Mouse (Mus musculus): ENCODE data around the gene Ezr. TPM values are rescaled to one million over a fixed set of nuclear protein-coding genes. Genes with fewer than 3 reads are reported as not detected.

Ezr gene
- 180 TPM for polyA plus RNA-seq (2014; fragmentation: Illumina TruSeq; extraction: RNeasy Lipid Tissue Mini Kit (QIAGEN cat#74804); ENCODE audit: low read depth, low replicate concordance)

DNA sequence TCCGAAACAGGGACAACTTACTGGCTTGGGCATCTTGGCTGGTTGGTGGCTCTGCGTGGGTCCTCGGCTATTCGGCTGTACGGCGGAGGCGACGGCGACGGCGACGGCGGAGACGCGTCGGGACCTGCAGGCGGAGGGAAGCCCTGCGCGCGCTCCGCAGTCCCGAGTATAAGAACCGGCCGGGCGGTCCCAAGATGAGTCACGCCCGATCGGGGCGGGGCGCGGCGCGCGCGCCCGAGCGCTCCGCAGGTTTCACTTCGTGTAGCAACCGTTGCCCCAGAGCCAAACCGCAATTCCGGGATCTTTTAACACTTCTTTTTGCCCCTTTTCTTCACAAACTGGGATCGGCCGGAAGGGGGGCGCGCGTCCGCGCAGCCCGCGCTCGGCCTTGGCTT lies at the start of gene Ezr:
Ezr (minus strand) TSS at position 174 of the 395 bp plus-strand sequence.

Other genes with a start within 250 kb of the Ezr start
- 5.6 TPM for gene Dynlt1c, start 181.1 kb downstream of the Ezr start, polyA plus RNA-seq (2014; fragmentation: Illumina TruSeq; extraction: RNeasy Lipid Tissue Mini Kit (QIAGEN cat#74804); ENCODE audit: low read depth, low replicate concordance)
- 37.6 TPM for gene Dynlt1f, start 126.9 kb downstream of the Ezr start, polyA plus RNA-seq (2014; fragmentation: Illumina TruSeq; extraction: RNeasy Lipid Tissue Mini Kit (QIAGEN cat#74804); ENCODE audit: low read depth, low replicate concordance)
- 0.49 TPM for gene Sytl3, start 123.7 kb downstream of the Ezr start, polyA plus RNA-seq (2014; fragmentation: Illumina TruSeq; extraction: RNeasy Lipid Tissue Mini Kit (QIAGEN cat#74804); ENCODE audit: low read depth, low replicate concordance)
- gene Rsph3b, start 165.9 kb upstream of the Ezr start, polyA plus RNA-seq (2014; fragmentation: Illumina TruSeq; extraction: RNeasy Lipid Tissue Mini Kit (QIAGEN cat#74804); ENCODE audit: low read depth, low replicate concordance), result 36.7 TPM
- gene Tagap1, start 178.4 kb upstream of the Ezr start, polyA plus RNA-seq (2014; fragmentation: Illumina TruSeq; extraction: RNeasy Lipid Tissue Mini Kit (QIAGEN cat#74804); ENCODE audit: low read depth, low replicate concordance), result 14.7 TPM
- 562 TPM for gene Rnaset2b, start 187.8 kb upstream of the Ezr start, polyA plus RNA-seq (2014; fragmentation: Illumina TruSeq; extraction: RNeasy Lipid Tissue Mini Kit (QIAGEN cat#74804); ENCODE audit: low read depth, low replicate concordance)
- not detected for gene Gm49721, start 196.1 kb upstream of the Ezr start, polyA plus RNA-seq (2014; fragmentation: Illumina TruSeq; extraction: RNeasy Lipid Tissue Mini Kit (QIAGEN cat#74804); ENCODE audit: low read depth, low replicate concordance)
- gene Gm1604a, start 242.8 kb upstream of the Ezr start, polyA plus RNA-seq (2014; fragmentation: Illumina TruSeq; extraction: RNeasy Lipid Tissue Mini Kit (QIAGEN cat#74804); ENCODE audit: low read depth, low replicate concordance), result not detected